Mouse (Mus musculus): ENCODE results near the gene Sdf2l1. TPM values are rescaled to one million over a fixed set of nuclear protein-coding genes. Genes with fewer than 3 reads are reported as not detected.

Sdf2l1 gene
- polyA plus RNA-seq, 1 experiment from 2014 or later, result 94.2 TPM

GRCm38 (mm10) chr16:17147391-17147929 lies 15.3 kb upstream of the Sdf2l1 start:
- no peak overlapping the region for H3K27ac ChIP-seq
- peaks cover 16% of the 10 kb centered on the region for H3K4me1 ChIP-seq
- peak overlapping the region; percentile 53 for H3K9ac ChIP-seq
- H3K27me3 ChIP-seq, result peaks cover 3% of the 10 kb centered on the region
- H3K4me2 ChIP-seq, result peak overlapping the region; percentile 100
- WGBS, result under 1% methylated on average over 38 of the region's 41 CpGs
- peak; percentile 22 for ATAC-seq (replicated peaks; ENCODE audit: low FRiP score)
- H3K9me3 ChIP-seq (replicated peaks), result no peaks in the 10 kb centered on the region
- H3K36me3 ChIP-seq, result peaks cover 17% of the 10 kb centered on the region
- H3K4me3 ChIP-seq (replicated peaks), result peak overlapping the region; percentile 64

GRCm38 (mm10) chr16:17146772-17147235 lies 14.6 kb upstream of the Sdf2l1 start, which contains the start of gene Ccdc116:
TSS of gene Ccdc116 (minus strand) at chr16:17147229.
- WGBS, result under 1% methylated on average over 34 of the region's 34 CpGs
- Histone ChIP-seq H3K27me3 (peaks cover 3% of the 10 kb centered on the region), H3K9ac (peak within 1 kb of the TSS; percentile 53), H3K9me3 (replicated peaks) (no peaks in the 10 kb centered on the region), H3K4me2 (peak within 1 kb of the TSS; percentile 100), H3K36me3 (peaks cover 11% of the 10 kb centered on the region), H3K27ac (no peak within 1 kb of the TSS), H3K4me3 (replicated peaks) (peak within 1 kb of the TSS; percentile 64), H3K4me1 (peaks cover 16% of the 10 kb centered on the region)
- peak; percentile 78 for ATAC-seq (replicated peaks; ENCODE audit: low FRiP score)

DNA sequence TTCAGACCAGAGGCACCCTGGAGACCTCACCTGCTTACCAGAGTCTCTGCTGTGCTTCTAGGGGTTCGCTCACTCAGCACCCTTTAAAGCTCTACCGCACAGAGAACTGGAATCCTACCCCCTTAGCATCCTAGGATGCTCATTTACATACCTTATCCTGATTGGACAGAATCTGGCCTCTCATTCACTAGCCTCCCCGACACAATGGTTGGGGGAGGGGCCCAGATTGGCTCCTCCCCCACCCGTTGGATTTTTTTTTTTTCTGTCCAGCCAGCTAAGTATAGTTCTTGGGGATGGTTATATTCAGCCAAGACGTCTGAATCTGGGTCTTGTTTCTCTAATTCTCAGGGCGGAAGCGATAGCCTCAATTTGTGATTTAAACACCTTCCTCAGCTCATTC lies 12.2 kb upstream of the Sdf2l1 start, which contains the start of gene Ydjc:
Gene Ydjc, plus strand, starts transcription at position 283 of the 400 bp plus-strand sequence.
- Histone ChIP-seq H3K4me2 (no peak within 1 kb of the TSS), H3K27me3 (peaks cover 3% of the 10 kb centered on the region), H3K4me3 (replicated peaks) (no peak within 1 kb of the TSS), H3K27ac (no peak within 1 kb of the TSS), H3K9me3 (replicated peaks) (no peaks in the 10 kb centered on the region), H3K36me3 (no peaks in the 10 kb centered on the region), H3K4me1 (peaks cover 16% of the 10 kb centered on the region), H3K9ac (no peak within 1 kb of the TSS)
- WGBS, result 25% methylated on average over 7 of the region's 7 CpGs
- 0 out of 2 replicates have a peak, but pooled peaks have one; percentile 30 for ATAC-seq (replicated peaks; ENCODE audit: low FRiP score)

DNA sequence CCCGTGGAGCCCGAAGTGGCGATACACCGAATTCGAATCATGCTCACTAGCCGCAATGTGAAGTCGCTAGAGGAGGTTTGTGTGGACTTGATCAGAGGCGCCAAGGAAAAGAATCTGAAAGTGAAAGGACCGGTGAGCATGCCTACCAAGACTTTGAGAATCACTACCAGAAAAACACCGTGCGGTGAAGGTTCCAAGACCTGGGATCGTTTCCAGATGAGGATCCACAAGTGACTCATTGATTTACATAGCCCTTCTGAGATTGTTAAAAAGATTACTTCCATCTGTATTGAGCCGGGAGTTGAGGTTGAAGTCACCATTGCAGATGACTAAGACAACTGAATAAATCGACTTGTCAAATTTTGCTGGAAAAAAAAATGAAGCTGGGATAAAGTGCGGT lies 5.2 kb upstream of the Sdf2l1 start:
- Histone ChIP-seq H3K4me3 (replicated peaks) (no peak overlapping the region), H3K4me2 (no peak overlapping the region), H3K27ac (no peak overlapping the region), H3K9ac (no peak overlapping the region), H3K36me3 (no peaks in the 10 kb centered on the region), H3K9me3 (replicated peaks) (no peaks in the 10 kb centered on the region), H3K4me1 (peaks cover 6% of the 10 kb centered on the region), H3K27me3 (no peaks in the 10 kb centered on the region)
- WGBS, result 84% methylated on average over 15 of the region's 15 CpGs
- ATAC-seq (replicated peaks; ENCODE audit: low FRiP score), result no peak

DNA sequence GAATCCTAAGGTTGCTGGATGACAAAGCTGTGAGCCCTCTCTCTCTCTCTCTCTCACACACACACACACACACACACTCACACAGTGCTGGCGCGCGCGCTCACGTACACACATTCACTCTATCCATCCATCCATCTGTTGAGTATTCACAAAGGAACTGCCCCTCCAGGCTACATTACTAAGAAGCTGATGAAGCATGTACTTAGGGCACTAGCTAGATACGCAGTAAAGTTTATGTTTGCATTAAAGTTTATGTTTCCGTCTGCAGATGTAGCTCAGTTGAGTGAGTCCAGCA lies 670 bp upstream of the Sdf2l1 start:
- no peak for ATAC-seq (replicated peaks; ENCODE audit: low FRiP score)
- H3K27ac ChIP-seq, result peak overlapping the region; percentile 51; the same call in 1 of the 2 replicates

GRCm38 (mm10) chr16:17131191-17132088 lies 743 bp downstream of the Sdf2l1 start:
- H3K4me2 ChIP-seq, result peak overlapping the region; percentile 98
- peaks cover 20% of the 10 kb centered on the region for H3K4me1 ChIP-seq
- peak overlapping the region; percentile 64 for H3K27ac ChIP-seq
- peak overlapping the region; percentile 67 for H3K4me3 ChIP-seq (replicated peaks)
- ATAC-seq (replicated peaks; ENCODE audit: low FRiP score), result peak; percentile 2
- H3K27me3 ChIP-seq, result no peaks in the 10 kb centered on the region
- 3% methylated on average over 43 of the region's 43 CpGs for WGBS
- H3K9ac ChIP-seq, result peak overlapping the region; percentile 71
- H3K36me3 ChIP-seq, result no peaks in the 10 kb centered on the region
- H3K9me3 ChIP-seq (replicated peaks), result no peaks in the 10 kb centered on the region

More for the DNA sequence above, 670 bp upstream of the Sdf2l1 start:
- H3K9ac ChIP-seq, result peak overlapping the region; percentile 34
- peaks cover 20% of the 10 kb centered on the region for H3K4me1 ChIP-seq
- peak overlapping the region; percentile 67 for H3K4me3 ChIP-seq (replicated peaks)
- H3K4me2 ChIP-seq, result peak overlapping the region; percentile 98
- H3K27me3 ChIP-seq, result no peaks in the 10 kb centered on the region
- no peaks in the 10 kb centered on the region for H3K36me3 ChIP-seq
- WGBS, result 36% methylated on average over 7 of the region's 7 CpGs
- H3K9me3 ChIP-seq (replicated peaks), result no peaks in the 10 kb centered on the region

DNA sequence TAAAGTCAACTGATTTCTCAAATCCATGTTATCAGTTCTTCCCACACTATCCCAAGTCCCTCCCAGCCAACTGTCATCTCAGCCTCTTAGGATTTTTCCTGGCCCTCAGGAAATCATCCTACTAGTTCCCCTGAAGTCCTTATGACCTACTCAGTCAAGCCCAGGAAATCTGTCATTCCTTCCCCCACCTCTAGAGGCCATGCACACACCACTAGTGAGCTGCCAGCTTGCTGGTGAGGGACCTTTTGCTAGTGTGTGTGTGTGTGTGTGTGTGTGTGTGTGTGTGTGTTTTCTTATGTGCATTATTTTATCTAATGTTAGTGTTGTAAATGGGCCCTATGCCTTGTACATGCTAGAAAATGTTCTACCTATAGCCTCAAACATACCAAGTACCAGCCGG lies 4.9 kb downstream of the Sdf2l1 start:
- H3K27me3 ChIP-seq, result no peaks in the 10 kb centered on the region
- 83% methylated on average over 1 of the region's 1 CpGs for WGBS
- ATAC-seq (replicated peaks; ENCODE audit: low FRiP score), result no peak
- H3K9ac ChIP-seq, result no peak overlapping the region
- no peak overlapping the region for H3K4me2 ChIP-seq
- H3K4me3 ChIP-seq (replicated peaks), result no peak overlapping the region
- H3K36me3 ChIP-seq, result peaks cover 11% of the 10 kb centered on the region
- peaks cover 46% of the 10 kb centered on the region for H3K4me1 ChIP-seq
- H3K9me3 ChIP-seq (replicated peaks), result no peaks in the 10 kb centered on the region
- H3K27ac ChIP-seq, result no peak overlapping the region

- H3K9me3 ChIP-seq (replicated peaks), result no peaks in the 10 kb centered on the region
- peak within 1 kb of the TSS; percentile 61 for H3K4me3 ChIP-seq (replicated peaks)
- peak within 1 kb of the TSS; percentile 64 for H3K9ac ChIP-seq
- H3K4me2 ChIP-seq, result peak within 1 kb of the TSS; percentile 81
- ATAC-seq (replicated peaks; ENCODE audit: low FRiP score), result peak; percentile 94
- H3K4me1 ChIP-seq, result peaks cover 35% of the 10 kb centered on the region
- peak within 1 kb of the TSS; percentile 86 for H3K27ac ChIP-seq
- WGBS, result under 1% methylated on average over 25 of the region's 25 CpGs
- H3K36me3 ChIP-seq, result peaks cover 31% of the 10 kb centered on the region
- H3K27me3 ChIP-seq, result no peaks in the 10 kb centered on the region
Observed at GRCm38 (mm10) chr16:17124871-17125520, 7.2 kb downstream of the Sdf2l1 start, which contains the start of gene 2610318N02Rik. TSS of gene 2610318N02Rik (minus strand) at chr16:17125167.

GRCm38 (mm10) chr16:17124119-17124870 lies 7.9 kb downstream of the Sdf2l1 start:
- peak overlapping the region; percentile 61 for H3K4me3 ChIP-seq (replicated peaks)
- H3K9ac ChIP-seq, result peak overlapping the region; percentile 64
- H3K27ac ChIP-seq, result peak overlapping the region; percentile 86
- peaks cover 38% of the 10 kb centered on the region for H3K36me3 ChIP-seq
- no peaks in the 10 kb centered on the region for H3K9me3 ChIP-seq (replicated peaks)
- H3K27me3 ChIP-seq, result no peaks in the 10 kb centered on the region
- 2% methylated on average over 22 of the region's 22 CpGs for WGBS
- H3K4me2 ChIP-seq, result peak overlapping the region; percentile 81
- H3K4me1 ChIP-seq, result peaks cover 35% of the 10 kb centered on the region
- ATAC-seq (replicated peaks; ENCODE audit: low FRiP score), result peak; percentile 68

DNA sequence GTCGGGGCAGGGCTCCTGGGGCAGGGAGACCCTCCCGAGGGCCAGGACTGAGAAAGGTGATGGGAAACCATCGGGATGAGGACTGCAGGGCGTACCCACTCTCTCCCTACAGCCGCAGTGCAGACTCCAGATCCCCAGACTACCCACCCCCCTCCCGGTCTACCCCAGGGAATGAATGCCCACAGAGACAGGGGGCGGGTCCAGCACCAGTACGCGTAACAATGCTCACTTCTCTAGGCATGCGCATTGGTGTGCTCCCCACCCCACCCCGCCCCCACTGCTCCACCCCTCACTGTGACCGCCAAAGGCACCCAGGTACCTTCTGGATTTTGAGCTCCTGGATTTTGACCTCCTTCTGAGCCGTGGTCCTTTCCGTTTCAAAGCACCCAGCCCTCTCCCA lies 10.6 kb downstream of the Sdf2l1 start:
- WGBS, result 71% methylated on average over 14 of the region's 14 CpGs
- ATAC-seq (replicated peaks; ENCODE audit: low FRiP score), result no peak
- Histone ChIP-seq H3K27me3 (no peaks in the 10 kb centered on the region), H3K27ac (no peak overlapping the region), H3K4me3 (replicated peaks) (no peak overlapping the region), H3K9me3 (replicated peaks) (no peaks in the 10 kb centered on the region), H3K9ac (no peak overlapping the region), H3K36me3 (peaks cover 58% of the 10 kb centered on the region), H3K4me2 (no peak overlapping the region), H3K4me1 (peaks cover 35% of the 10 kb centered on the region)

GRCm38 (mm10) chr16:17117309-17117799 lies 14.8 kb downstream of the Sdf2l1 start:
- Histone ChIP-seq H3K36me3 (peaks cover 89% of the 10 kb centered on the region), H3K27me3 (no peaks in the 10 kb centered on the region)
- 86% methylated on average over 5 of the region's 5 CpGs for WGBS

More at GRCm38 (mm10) chr16:17117309-17117799, 14.8 kb downstream of the Sdf2l1 start:
- ATAC-seq (replicated peaks; ENCODE audit: low FRiP score), result no peak
- Histone ChIP-seq H3K27ac (no peak overlapping the region), H3K4me2 (no peak overlapping the region), H3K9me3 (replicated peaks) (no peaks in the 10 kb centered on the region), H3K4me3 (replicated peaks) (no peak overlapping the region), H3K4me1 (peaks cover 2% of the 10 kb centered on the region; the same call in 1 of the 2 replicates), H3K9ac (no peak overlapping the region)

All from kidney, embryonic 15.5 days (tissue).